Mouse (Mus musculus): ENCODE results near the gene Ispd.

The Ispd gene

GRCm38 (mm10) chr12:36733673-36734371, 352.6 kb downstream of the Ispd start:
- in situ Hi-C loops (cut with MboI; ENCODE audit: low pct_unique_long_range_greater_than_20kb in 1 of 2, low sequenced_read_pairs in 2 of 2, unreplicated experiment in 1 of 2): no loop called here

Data from mouse embryonic stem cell (cell line).